Mouse (Mus musculus): ENCODE measurements around the gene Cryz. TPM values are rescaled to one million over a fixed set of nuclear protein-coding genes. Genes with fewer than 3 reads are reported as not detected.

The Cryz gene
- polyA plus RNA-seq (2014; fragmentation: Nextera tagmentation; extraction: Ambion mirVana), result 13.7 and 17.5 TPM in 2 replicates

DNA sequence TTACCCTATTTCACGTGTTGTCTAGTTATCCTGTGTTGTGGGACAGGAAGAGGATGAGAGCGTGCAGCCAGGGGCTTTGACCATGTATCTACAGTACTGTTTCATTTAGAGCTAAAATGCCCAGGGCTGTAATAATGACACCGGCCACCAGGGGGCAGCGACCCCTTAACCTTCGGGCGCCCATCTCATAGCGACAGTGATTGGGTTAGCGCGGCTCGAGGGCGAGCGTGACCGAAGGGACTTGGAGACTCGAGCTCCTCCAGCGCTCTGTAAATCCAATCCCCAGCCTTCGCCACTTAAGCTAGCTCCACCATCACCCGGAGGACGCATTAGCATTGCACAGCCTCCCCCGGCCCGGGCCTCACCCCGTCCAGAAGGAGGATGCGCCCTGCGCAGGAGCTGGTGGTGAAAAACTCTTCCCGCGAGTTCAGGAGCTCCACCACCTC is at the start of gene Cryz:
TSS of gene Cryz (plus strand) at position 224 of the 446 bp plus-strand sequence.
- Histone ChIP-seq H3K9me3 (ENCODE audit: control insufficient read depth, low read length) (no peaks in the 10 kb centered on the region), H3K36me3 (ENCODE audit: control insufficient read depth, insufficient read depth, low read length) (peaks cover 32% of the 10 kb centered on the region), H3K9ac (ENCODE audit: low read depth, low read length) (peak within 1 kb of the TSS; percentile 89), H3K27me3 (replicated peaks; ENCODE audit: control insufficient read depth, insufficient read depth, low read length) (no peaks in the 10 kb centered on the region), H3K27ac (replicated peaks; ENCODE audit: low read depth, low read length) (peak within 1 kb of the TSS; percentile 96), H3K4me3 (ENCODE audit: low read depth, low read length) (peak within 1 kb of the TSS; percentile 88), H3K4me2 (ENCODE audit: low read depth, low read length) (peak within 1 kb of the TSS; percentile 78), H3K4me1 (ENCODE audit: control insufficient read depth, insufficient read depth, low read length) (peaks cover 7% of the 10 kb centered on the region)
- under 1% methylated on average over 16 of the region's 25 CpGs for WGBS
- peak; percentile 93 for DNase-seq (ENCODE audit: low spot score)
- peak; percentile 86 for ATAC-seq (ENCODE audit: low read depth)

DNA sequence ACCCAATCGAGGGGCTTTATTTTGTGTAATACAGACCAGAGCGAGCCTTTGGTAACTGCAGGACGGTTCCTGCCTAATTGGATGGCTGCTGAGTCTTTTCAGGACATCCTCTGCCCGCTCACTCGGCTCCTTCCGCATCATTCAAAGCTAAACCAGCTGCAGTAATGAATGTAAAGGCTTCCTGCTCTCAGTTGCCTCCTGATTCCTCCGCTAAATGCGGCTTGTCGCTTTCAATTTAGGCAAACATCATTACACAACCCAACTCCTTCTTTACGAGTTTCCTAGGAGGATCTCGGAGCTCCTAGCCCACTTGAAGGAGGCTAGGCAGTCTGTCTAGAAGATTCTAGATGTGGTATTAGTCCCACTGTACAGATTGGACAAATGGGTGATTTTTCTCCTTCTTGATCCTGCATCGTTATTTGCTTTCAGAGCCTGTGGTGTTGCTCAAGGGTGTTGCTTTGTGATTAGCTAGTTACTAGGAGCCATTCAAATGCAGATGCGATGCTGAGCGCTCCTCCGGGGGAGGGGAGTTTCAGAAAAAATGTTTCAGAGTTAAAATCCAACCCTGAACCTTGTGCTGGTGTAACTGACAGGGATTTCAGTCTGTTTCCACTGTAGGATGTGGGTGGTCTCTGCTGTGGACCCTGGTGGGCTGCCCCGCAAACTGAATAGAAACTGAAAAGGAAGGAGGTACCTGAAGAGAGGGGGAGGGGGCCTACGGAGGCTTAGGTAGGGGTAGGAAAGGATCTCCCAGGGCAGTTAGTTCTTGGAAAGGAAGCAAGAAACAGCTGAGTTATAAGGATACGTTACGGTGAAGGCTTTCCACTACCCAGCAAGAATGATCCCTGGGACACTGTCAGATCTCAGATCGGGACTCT is 48.7 kb upstream of the Cryz start:
- Histone ChIP-seq H3K36me3 (ENCODE audit: control insufficient read depth, insufficient read depth, low read length) (no peaks in the 10 kb centered on the region), H3K4me3 (ENCODE audit: low read depth, low read length) (no peak overlapping the region; the same call in 1 of the 2 replicates), H3K27me3 (replicated peaks; ENCODE audit: control insufficient read depth, insufficient read depth, low read length) (peaks cover 23% of the 10 kb centered on the region; the same call in 1 of the 2 replicates), H3K4me2 (ENCODE audit: low read depth, low read length) (peak overlapping the region; percentile 31), H3K9me3 (ENCODE audit: control insufficient read depth, low read length) (no peaks in the 10 kb centered on the region), H3K4me1 (ENCODE audit: control insufficient read depth, insufficient read depth, low read length) (peaks cover 13% of the 10 kb centered on the region), H3K27ac (replicated peaks; ENCODE audit: low read depth, low read length) (no peak overlapping the region), H3K9ac (ENCODE audit: low read depth, low read length) (no peak overlapping the region)
- ATAC-seq (ENCODE audit: low read depth) (no peak; the same call in 1 of the 2 replicates), DNase-seq (ENCODE audit: low spot score) (peak; percentile 67)
- WGBS, result 7% methylated on average over 20 of the region's 20 CpGs

DNA sequence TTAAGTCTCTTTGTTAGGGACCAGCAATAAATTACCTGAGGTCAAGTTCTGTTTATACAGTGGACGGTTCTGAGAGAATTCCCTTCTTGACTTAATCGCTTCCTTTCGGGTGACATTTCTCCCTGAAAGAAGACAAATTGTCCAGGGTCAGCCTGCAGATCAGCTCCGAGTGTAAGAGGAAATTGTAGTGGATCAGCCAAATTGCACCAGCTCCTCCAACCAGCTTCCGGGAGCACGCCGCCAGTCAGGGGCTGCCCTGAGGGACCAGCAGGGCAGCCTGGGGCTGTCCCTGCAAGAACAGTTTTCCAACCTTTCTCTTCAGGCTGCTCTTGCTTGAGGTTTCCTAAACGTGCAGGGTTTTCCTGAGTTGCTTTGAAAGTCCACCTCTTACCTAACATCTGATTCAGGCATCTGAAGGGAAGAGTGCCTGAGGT is 47.6 kb upstream of the Cryz start:
- WGBS, result 19% methylated on average over 8 of the region's 8 CpGs
- no peak overlapping the region for H3K4me3 ChIP-seq (ENCODE audit: low read depth, low read length)
- no peak overlapping the region for H3K27ac ChIP-seq (replicated peaks; ENCODE audit: low read depth, low read length)
- H3K9me3 ChIP-seq (ENCODE audit: control insufficient read depth, low read length), result no peaks in the 10 kb centered on the region
- H3K4me2 ChIP-seq (ENCODE audit: low read depth, low read length), result no peak overlapping the region
- H3K27me3 ChIP-seq (replicated peaks; ENCODE audit: control insufficient read depth, insufficient read depth, low read length), result peaks cover 23% of the 10 kb centered on the region; the same call in 1 of the 2 replicates
- DNase-seq (ENCODE audit: low spot score) (no peak), ATAC-seq (ENCODE audit: low read depth) (no peak)
- H3K9ac ChIP-seq (ENCODE audit: low read depth, low read length), result no peak overlapping the region
- H3K36me3 ChIP-seq (ENCODE audit: control insufficient read depth, insufficient read depth, low read length), result no peaks in the 10 kb centered on the region
- peaks cover 13% of the 10 kb centered on the region for H3K4me1 ChIP-seq (ENCODE audit: control insufficient read depth, insufficient read depth, low read length)

DNA sequence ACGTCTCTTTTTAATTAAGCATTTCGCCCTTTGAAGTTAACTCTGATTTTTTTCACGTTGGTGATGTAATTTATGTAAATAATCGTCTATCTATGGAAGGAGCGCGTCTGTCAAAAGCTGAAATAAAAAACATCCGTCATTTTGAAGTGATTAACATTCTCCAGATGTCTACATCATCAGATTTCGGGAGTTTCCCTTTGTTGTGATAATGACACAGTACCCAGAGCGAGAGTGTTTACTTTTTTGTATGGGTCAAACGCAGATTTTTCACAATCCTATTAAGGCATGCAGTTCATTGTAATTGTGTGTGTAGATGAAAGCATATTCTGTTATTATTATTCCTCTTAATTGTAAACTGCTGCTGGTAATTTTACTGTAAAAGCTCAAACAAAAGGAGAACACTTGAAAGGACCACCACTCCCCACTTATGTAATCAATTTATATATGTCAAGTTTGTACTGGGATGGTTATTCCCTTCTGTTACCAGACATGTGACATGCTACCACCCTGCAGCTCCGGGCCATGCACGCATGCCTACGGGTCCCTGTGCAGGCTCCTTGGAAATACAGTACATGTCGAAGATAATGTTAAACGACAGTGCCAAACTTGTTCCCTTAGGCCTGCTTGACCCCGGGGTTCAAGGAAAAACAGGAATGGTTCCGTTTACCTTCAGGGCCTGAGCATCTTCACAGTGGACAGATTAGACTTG is 46.0 kb upstream of the Cryz start:
- Histone ChIP-seq H3K4me3 (ENCODE audit: low read depth, low read length) (no peak overlapping the region), H3K36me3 (ENCODE audit: control insufficient read depth, insufficient read depth, low read length) (no peaks in the 10 kb centered on the region), H3K27me3 (replicated peaks; ENCODE audit: control insufficient read depth, insufficient read depth, low read length) (peaks cover 23% of the 10 kb centered on the region; the same call in 1 of the 2 replicates), H3K27ac (replicated peaks; ENCODE audit: low read depth, low read length) (no peak overlapping the region), H3K9me3 (ENCODE audit: control insufficient read depth, low read length) (no peaks in the 10 kb centered on the region), H3K9ac (ENCODE audit: low read depth, low read length) (no peak overlapping the region), H3K4me1 (ENCODE audit: control insufficient read depth, insufficient read depth, low read length) (peaks cover 13% of the 10 kb centered on the region), H3K4me2 (ENCODE audit: low read depth, low read length) (peak overlapping the region; percentile 5; the same call in 1 of the 2 replicates)
- DNase-seq (ENCODE audit: low spot score) (peak; percentile 42), ATAC-seq (ENCODE audit: low read depth) (peak; percentile 56; the same call in 1 of the 2 replicates)
- 14% methylated on average over 17 of the region's 17 CpGs for WGBS

DNA sequence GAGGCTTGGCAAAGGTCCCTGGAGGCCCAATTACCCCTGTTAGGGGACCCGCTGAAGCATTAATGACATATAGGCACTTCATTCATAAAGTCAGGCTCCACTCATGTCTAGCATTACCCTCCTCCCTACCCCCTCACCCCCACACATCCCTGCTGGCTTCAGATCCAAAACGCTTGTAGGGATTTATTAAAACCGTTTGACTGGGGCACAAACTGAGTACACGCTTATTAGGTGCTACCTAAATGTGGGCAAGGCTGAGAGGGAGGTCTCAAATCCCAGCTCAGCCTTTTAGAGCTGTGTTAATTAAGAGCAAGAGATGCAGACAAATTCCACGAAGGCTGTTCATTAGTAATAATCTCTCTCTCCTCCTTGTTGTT is 45.5 kb upstream of the Cryz start:
- H3K9ac ChIP-seq (ENCODE audit: low read depth, low read length), result no peak overlapping the region
- H3K4me2 ChIP-seq (ENCODE audit: low read depth, low read length), result peak overlapping the region; percentile 5; the same call in 1 of the 2 replicates
- peaks cover 23% of the 10 kb centered on the region; the same call in 1 of the 2 replicates for H3K27me3 ChIP-seq (replicated peaks; ENCODE audit: control insufficient read depth, insufficient read depth, low read length)
- H3K27ac ChIP-seq (replicated peaks; ENCODE audit: low read depth, low read length), result no peak overlapping the region
- H3K36me3 ChIP-seq (ENCODE audit: control insufficient read depth, insufficient read depth, low read length), result no peaks in the 10 kb centered on the region
- H3K4me1 ChIP-seq (ENCODE audit: control insufficient read depth, insufficient read depth, low read length), result peaks cover 13% of the 10 kb centered on the region
- 17% methylated on average over 5 of the region's 5 CpGs for WGBS
- DNase-seq (ENCODE audit: low spot score), result no peak
- H3K4me3 ChIP-seq (ENCODE audit: low read depth, low read length), result no peak overlapping the region
- ATAC-seq (ENCODE audit: low read depth), result peak; percentile 51; the same call in 1 of the 2 replicates
- no peaks in the 10 kb centered on the region for H3K9me3 ChIP-seq (ENCODE audit: control insufficient read depth, low read length)

DNA sequence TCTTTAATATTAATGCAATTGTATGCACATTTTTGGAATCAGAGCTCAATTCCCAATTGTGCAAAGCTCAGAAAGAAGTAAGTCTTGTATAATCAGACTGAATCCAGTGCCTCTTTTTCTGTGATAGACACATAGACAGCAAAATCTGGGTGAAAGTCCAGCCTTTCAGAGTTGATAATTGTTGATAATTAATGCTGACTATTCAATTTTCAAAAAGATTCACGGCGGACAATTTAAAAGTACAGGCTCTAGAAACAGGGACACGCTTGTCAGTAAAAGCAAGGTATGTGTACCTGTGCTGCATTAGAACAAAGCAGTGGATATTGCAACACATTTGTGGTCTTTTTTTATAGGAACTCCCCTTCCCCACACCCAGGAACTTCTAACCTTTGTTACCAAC is 34.3 kb upstream of the Cryz start:
- DNase-seq (ENCODE audit: low spot score) (no peak), ATAC-seq (ENCODE audit: low read depth) (no peak)
- Histone ChIP-seq H3K9me3 (ENCODE audit: control insufficient read depth, low read length) (no peaks in the 10 kb centered on the region), H3K9ac (ENCODE audit: low read depth, low read length) (no peak overlapping the region), H3K27me3 (replicated peaks; ENCODE audit: control insufficient read depth, insufficient read depth, low read length) (no peaks in the 10 kb centered on the region), H3K36me3 (ENCODE audit: control insufficient read depth, insufficient read depth, low read length) (no peaks in the 10 kb centered on the region), H3K4me1 (ENCODE audit: control insufficient read depth, insufficient read depth, low read length) (peaks cover 8% of the 10 kb centered on the region; the same call in 1 of the 2 replicates), H3K4me3 (ENCODE audit: low read depth, low read length) (no peak overlapping the region), H3K4me2 (ENCODE audit: low read depth, low read length) (no peak overlapping the region), H3K27ac (replicated peaks; ENCODE audit: low read depth, low read length) (no peak overlapping the region)
- WGBS, result 89% methylated on average over 3 of the region's 3 CpGs

DNA sequence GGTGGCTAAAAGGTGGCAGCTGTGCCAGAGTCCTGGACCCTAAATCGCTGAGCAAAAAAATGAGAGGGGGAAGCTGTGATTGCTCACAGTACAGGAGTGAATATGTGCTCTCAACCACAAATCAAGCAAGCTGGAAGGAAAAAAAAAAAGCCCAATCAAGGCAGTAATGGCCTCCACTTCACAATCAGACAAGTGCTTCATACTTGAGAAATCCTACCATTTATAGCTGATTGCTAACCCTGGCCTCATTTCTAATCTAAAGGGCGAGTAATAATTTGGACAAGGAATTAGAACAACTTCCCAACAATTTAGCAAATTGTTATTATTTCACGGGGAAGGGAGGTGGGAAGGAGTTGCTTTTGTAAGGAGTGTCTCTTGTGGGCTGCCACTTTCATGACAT is 31.1 kb upstream of the Cryz start:
- Histone ChIP-seq H3K9ac (ENCODE audit: low read depth, low read length) (no peak overlapping the region), H3K27ac (replicated peaks; ENCODE audit: low read depth, low read length) (no peak overlapping the region), H3K9me3 (ENCODE audit: control insufficient read depth, low read length) (no peaks in the 10 kb centered on the region), H3K36me3 (ENCODE audit: control insufficient read depth, insufficient read depth, low read length) (no peaks in the 10 kb centered on the region), H3K4me3 (ENCODE audit: low read depth, low read length) (no peak overlapping the region), H3K4me2 (ENCODE audit: low read depth, low read length) (no peak overlapping the region), H3K4me1 (ENCODE audit: control insufficient read depth, insufficient read depth, low read length) (peaks cover 7% of the 10 kb centered on the region; the same call in 1 of the 2 replicates), H3K27me3 (replicated peaks; ENCODE audit: control insufficient read depth, insufficient read depth, low read length) (peaks cover 8% of the 10 kb centered on the region)
- ATAC-seq (ENCODE audit: low read depth) (no peak), DNase-seq (ENCODE audit: low spot score) (no peak)
- WGBS, result 66% methylated on average over 3 of the region's 3 CpGs

DNA sequence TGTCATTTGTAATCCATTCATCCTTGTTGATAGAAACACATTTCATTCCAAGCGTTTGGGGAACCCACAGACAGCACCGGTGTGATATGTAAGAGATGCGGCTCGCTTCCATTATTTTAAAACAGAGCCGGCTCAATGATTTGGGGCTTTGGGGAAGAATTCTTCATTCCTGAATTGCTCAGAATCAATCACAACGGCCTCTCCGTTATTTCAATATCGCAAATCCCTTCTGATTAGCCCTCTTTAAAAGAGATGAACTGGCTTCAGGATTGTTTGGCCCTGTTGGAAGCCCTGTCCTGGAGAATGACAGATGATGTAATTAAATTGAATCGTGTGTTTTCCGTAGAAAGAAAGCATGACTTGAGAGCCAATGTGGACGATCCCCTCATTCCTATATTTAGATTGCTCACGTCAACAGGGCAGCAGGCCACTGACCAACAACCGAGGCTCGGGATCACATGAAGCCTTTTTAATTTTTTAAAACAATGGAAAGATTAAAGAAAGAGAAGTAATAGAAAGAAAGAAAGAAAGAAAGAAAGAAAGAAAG is 26.4 kb upstream of the Cryz start:
- H3K4me2 ChIP-seq (ENCODE audit: low read depth, low read length), result peak overlapping the region; percentile 53

More for the DNA sequence above, 26.4 kb upstream of the Cryz start:
- Histone ChIP-seq H3K27ac (replicated peaks; ENCODE audit: low read depth, low read length) (peak overlapping the region; percentile 39), H3K36me3 (ENCODE audit: control insufficient read depth, insufficient read depth, low read length) (no peaks in the 10 kb centered on the region), H3K9me3 (ENCODE audit: control insufficient read depth, low read length) (no peaks in the 10 kb centered on the region), H3K9ac (ENCODE audit: low read depth, low read length) (peak overlapping the region; percentile 44), H3K4me3 (ENCODE audit: low read depth, low read length) (0 out of 2 replicates have a peak overlapping the region, but pooled peaks have one; percentile 6), H3K27me3 (replicated peaks; ENCODE audit: control insufficient read depth, insufficient read depth, low read length) (peaks cover 8% of the 10 kb centered on the region), H3K4me1 (ENCODE audit: control insufficient read depth, insufficient read depth, low read length) (peaks cover 16% of the 10 kb centered on the region; the same call in 1 of the 2 replicates)
- WGBS, result 39% methylated on average over 14 of the region's 14 CpGs
- DNase-seq (ENCODE audit: low spot score) (no peak), ATAC-seq (ENCODE audit: low read depth) (no peak)
